Mouse (Mus musculus): Measurements from ENCODE around the gene Brca1.
"Not testable (repeated sequence)": the region's sequence is repeated elsewhere in the genome, so short reads cannot be mapped to it uniquely, and the experiment has no call there.

The Brca1 gene

DNA sequence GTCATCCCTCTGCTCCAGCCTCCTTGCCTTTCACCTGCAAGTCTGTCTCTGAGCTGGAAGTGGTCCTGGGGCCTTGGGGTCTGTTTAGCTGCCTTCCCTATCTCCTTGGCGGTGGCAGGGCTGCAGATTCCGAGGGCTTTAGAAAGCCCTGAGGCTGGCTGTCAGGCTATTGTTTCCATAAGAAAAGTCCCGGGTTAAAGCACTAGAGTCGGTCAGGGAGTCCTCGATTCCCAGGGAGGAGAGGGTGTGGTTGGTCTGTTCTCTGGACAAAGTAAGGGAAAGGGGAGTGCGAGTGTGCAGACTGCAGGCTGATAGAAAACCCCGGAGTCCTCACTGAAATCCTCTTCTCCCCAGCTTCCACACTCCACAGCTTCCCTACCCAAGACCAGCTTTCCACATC, 81.5 kb downstream of the Brca1 start:
- no peak for DNase-seq (ENCODE audit: low read depth, low spot score)

DNA sequence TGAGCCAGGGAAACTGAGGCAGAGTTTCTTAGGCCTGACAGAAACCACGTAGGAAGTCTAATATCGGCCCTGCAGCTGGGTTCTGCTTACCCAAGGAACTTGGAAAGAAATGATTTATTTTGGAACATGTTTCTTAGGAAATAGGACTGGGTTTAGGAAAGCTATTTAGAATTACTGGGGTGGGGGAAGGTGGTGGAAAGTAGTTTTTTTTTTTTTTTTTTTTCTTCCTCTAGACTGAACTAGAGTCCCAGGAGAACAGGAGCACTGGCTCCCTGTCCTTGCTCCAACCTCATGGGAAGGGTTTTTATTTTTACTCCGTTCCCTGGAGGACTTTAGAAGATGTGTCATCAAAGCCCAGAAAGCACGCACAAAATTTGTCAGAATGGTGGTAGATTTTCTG, 82.6 kb downstream of the Brca1 start:
- no peak for DNase-seq (ENCODE audit: low read depth, low spot score)

DNA sequence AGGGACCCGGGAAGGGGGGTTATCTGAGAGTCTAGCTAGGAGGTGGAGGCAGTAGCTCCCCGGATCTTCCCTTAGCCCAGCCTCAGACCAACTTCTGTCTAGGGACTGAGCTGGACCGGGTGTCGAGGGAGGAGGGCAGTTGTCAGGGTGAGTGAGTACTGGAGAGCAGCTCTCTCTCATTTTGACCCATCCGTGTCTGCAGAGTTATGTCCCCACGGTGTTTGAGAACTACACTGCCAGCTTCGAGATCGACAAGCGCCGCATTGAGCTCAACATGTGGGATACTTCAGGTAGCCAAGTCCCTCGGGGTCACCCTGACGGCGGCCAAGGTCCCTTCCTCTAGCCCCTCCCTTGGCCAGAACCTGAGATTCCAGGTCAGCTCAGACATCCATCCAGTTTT, 83.0 kb downstream of the Brca1 start:
- peak; percentile 23 for DNase-seq (ENCODE audit: low read depth, low spot score)

DNA sequence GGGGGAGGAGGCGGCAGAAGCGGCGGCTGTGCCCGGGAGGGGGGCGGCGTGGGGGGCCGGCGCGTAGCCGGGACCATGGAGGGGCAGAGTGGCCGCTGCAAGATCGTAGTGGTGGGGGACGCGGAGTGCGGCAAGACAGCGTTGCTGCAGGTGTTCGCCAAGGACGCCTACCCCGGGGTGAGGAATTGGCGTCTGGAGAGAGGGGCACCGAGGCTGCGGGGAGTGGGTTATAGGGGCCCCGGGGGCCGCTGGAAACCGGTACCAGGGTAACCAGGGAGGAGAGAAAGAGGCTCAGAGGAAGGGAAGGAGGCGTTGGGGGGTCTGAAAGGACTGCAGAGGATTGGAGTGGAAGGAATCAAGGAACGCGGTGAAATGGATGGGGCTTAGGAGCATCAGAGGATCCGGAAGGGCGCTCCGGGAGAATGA, 83.5 kb downstream of the Brca1 start:
- DNase-seq (ENCODE audit: low read depth, low spot score), result no peak

DNA sequence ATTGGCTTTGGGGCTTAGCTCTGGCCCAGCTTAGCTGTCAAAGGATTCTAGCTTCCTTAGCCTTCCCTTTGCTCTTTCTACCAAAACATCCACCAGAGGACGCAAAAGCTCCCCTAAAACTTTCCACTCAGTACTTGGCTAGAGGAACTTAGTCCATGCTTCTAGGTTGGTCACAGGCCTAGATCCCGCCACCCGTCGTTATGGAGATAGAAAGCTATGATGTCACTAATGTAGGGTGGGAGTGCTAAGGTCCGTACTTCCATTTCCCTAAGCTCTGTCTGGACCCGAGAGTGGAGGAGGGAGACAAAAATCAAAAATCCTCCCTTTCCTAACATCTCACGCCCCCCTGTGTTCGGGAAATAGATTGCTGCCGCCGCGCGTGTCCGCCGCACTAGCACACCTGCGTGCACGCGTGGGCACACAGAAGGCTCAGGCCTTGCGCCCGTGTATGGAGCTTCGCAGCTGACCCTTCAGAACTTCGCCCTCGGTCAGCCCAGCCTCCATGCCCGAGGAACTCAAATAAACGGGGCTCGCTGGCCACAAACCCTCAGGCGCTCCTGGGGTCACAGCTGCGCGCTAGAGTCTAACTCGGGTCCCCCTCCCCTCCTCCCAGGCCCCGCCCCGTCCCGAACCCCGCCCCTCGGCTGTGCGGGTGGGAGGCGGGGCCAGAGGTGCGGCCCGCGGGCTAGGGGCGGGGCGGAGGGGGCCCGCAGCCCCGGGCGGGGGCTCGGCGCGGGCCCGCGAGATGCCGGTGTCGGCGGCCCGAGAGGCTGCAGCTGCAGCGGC, 84.1 kb downstream of the Brca1 start:
- peak; percentile 81 for DNase-seq (ENCODE audit: low read depth, low spot score)

DNA sequence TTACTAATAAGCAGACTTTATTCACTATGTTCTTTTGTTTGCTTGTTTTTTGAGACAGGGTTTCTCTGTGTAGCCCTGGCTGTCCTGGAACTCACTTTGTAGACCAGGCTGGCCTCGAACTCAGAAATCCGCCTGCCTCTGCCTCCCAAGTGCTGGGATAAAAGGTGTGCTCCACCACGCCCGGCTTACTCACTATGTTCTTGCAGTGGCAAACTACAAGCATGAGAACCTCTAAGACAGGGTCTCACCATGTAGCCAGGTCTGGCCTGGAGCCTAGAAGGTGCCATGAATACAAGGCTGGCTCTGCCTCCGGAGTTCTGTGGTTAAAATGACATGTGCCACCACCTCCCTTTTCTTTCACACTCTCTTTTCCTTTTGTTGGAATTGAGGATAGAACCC, 85.2 kb downstream of the Brca1 start:
- not testable (repeated sequence) for DNase-seq (ENCODE audit: low read depth, low spot score)

DNA sequence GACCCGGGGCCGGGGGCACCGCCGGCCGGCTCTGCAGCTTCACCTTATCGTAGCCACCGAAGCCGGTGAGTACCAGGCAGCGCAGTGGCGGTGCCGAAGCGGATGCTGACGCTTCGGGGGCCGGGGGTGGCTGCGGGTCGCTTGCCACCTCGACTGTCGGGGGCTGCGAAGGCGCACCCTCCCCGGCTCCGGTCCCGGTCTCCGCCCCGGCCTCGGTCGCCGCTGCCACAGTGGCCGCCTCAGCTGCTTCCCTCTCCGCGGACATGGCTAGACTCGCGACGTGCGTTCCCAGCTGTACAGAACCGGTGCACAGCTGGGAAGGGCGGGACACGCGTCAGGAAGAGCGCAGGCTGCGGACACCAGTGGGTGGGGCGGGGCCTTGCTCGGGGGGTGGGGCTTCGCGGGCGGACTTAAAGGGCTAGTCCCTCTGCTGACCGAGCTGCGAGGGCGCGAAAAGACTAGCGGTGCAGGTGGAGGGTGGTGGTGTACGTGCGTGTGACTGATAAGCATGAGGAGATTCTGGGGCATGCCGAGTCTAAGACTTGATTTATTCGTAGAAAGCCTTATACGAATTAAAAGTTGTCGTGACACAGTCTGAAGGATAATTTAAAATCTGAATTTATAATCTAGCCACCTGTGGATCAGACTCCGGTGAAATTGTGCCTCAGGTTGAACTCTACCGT, 85.7 kb downstream of the Brca1 start, which contains the start of gene Vat1:
TSS of gene Vat1 (minus strand) at position 362 of the 683 bp plus-strand sequence.
- DNase-seq (ENCODE audit: low read depth, low spot score), result peak; percentile 76

DNA sequence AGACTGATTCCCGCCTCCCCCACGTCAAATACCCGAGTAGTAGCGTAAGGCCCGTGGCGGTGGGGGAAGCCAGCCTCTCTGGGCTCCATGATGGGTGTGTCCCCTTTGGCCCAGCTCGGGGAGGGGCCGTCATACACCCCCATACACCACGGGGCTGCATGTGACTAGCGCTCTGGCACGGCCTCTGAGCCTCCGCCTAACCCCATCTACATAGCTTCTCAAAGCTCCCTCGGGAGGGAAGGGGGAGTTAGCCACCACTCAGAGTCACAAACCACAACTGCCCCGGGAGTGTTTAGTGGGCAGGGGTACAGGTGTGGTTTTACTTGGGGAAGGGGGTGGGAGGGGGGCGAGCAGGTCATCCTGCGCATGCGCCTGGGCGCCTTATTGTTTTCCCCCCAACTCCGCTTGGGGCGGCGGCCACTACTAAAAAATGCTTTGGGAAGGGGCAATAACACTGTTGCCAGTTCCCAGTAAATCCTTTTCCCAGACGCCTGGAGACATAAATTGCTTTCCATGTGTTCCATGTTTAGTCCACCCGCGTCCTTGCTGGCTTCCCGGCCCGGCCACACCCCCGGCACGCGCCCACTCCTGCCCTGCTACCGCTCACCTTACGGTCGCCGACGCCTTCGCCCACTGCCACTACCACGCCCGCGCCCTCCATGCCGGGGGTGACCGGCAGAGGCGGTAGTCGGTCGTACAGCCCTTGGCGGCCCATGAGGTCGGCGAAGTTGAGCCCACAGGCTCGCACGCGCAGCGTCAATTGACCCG, 86.5 kb downstream of the Brca1 start:
- DNase-seq (ENCODE audit: low read depth, low spot score), result peak; percentile 70

DNA sequence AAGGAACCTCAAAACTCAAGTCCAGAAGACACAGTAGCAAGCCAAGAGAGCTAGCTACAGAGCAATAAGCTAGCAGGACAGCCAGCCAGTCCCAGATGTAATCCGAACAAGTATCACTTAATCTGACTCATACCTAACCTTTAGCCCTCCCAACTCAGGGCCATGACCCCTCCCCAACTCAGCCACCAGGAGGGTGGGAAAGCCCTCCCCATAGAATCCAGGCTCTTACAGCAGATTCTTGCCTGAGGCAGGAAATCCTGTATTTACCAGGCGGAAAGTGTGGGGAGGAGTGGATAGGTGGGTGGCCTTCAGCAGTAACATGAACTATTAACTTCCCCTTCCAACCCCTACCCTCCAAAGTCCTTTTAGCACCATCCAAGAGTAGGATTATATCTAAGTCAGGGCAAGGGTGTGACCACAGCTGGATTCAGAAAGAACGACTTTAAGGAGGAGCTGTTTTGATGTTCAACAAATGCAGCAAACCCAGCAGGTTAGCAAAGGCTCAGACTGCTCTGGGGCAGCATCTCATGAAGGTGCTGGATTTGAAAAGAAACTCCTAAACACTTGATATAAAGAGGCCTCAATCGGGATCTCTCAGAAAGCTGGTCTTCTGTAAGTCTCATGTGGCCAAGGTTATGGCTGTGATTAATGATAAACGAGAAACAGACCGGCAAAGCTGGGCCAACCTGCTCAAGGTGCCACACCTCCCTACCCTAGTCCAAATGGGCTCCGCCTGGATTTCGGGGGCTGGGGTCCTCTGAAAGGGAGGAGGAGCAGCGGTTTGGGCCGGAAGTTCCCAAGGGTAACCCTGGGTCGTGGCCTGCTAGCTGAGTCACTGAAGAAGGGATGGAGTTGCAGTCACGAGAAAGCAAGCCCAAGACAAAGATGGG, 87.3 kb downstream of the Brca1 start, which contains the start of gene Rnd2:
TSS of gene Rnd2 (plus strand) at position 789 of the 890 bp plus-strand sequence.
- DNase-seq (ENCODE audit: low read depth, low spot score), result peak; percentile 20

DNA sequence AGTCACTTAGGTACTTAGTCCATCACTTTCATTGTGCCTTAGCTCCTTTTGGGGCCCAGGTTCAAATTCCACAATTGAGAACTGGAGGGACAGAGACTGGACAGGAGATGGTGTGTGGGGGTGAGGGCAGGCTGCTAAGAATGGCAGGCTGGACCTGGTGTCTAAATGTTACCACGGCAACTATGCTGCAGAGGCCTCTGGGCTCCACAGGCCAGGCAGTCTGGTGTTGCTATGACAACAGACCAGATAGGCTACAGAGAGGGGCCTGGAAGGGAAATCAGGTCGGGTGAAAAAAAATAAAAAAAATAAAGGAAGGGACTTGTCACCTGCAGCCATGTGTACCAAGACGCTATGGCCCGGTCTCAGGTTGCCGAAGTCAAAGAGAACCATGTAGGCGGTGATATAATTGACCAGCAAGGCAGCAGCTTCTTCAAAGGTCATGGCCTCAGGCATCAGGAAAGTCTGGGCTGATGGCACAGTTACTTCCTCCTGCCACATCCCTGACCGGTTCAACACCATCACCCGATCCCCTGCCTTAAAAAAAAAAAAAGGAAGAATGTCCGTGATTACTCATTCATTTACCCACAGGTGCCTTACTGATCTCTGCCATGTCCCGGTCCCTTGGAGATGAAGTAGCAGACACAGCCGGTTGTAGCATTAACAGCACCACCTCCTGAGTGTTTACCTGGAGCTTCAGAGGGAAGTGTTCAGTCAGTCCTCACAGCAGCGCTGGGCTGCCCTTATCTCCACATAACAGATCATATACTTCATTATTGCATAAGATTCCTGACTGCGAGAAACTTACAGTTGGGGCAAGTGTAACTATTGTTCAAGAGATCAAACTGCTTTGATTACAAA, 88.9 kb downstream of the Brca1 start:
- DNase-seq (ENCODE audit: low read depth, low spot score), result no peak

DNA sequence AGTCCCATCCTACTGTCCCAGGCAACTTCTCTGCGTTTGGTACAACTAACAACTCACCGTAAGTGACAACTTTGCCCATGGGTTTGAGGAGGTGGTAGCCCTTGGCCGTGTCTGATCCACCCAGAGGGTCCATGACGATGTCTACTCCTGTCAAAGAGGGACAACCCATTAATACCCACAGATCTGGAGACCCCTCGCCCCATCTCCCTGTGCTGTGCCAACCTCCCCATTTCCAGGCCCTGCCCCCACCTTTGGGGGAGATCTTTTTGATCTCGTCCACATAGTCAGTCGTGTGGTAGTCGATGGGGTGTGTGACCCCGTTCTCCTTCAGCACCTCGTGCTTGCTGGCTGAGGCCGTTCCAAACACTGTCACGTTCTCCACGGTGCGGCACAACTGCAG, 89.6 kb downstream of the Brca1 start:
- no peak for DNase-seq (ENCODE audit: low read depth, low spot score)

DNA sequence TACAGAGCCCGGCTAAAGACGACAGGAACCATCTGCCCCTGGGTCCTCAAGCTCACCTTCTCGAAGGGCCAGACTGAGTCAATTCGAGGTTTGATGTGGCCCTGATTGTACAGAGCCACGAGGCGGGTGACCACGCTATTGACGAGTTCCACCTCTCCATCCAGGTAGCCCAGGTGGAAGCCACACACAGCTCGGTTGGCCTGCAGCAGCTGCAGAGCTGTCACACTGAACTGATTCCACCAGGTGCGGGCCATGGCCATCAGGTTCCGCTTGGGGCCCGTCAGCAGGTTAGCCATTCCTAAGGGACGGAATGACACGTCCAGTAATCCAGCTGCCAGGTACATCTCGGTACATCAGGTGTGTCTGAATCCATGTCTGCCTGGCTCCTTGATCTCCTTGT, 91.4 kb downstream of the Brca1 start:
- no peak for DNase-seq (ENCODE audit: low read depth, low spot score)

DNA sequence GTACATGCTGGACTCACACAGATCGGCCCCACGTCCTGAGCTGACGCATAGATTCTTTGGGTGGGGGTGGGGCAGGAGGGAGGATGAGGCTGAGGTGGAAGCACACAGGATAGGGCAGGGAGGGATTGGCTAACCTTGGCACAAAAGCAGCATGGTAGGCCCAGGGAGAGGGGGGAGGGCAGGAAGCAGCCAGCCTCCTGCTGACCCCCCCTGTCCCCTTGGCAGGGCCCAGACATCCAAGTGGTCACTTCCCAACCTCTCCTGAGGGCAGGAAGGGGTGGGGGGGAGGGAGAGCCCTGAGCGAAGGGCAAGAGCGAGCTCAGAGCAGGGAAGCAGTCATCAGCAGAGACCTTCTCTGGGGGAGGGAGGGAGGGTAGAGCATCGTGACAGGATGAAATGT, 92.0 kb downstream of the Brca1 start:
- no peak for DNase-seq (ENCODE audit: low read depth, low spot score)

DNA sequence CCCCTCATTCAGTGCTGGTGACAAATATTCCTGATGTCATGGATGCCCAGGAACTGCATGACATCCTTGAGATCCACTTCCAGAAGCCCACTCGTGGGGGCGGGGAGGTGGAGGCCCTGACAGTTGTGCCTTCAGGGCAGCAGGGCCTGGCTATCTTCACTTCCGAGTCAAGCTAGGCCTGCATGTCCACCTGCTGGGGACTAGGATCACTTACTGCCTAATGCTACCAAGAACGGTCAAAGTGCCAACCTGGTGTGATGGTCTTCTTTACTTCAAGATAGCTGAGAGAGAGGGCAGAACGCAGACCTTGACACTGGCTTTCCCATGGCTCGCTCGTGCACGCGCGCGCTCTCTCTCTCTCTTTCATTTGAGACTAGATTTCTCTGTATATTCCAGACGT, 93.5 kb downstream of the Brca1 start:
- no peak for DNase-seq (ENCODE audit: low read depth, low spot score)

DNA sequence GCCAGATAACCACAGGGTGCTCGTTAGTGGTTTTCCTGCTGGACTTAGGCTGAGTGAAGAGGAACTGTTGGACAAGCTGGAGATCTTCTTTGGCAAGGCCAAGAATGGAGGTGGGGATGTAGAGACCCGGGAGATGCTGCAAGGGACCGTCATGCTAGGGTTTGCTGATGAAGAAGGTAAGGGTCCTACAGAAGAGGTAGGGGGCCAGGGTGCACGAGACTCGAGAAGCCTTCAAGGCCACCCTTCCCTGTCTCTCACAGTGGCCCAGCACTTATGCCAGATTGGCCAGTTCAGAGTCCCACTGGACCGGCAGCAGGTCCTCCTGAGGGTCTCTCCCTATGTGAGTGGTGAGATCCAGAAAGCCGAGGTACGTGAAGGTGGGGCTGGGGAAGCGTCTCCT, 94.1 kb downstream of the Brca1 start:
- DNase-seq (ENCODE audit: low read depth, low spot score), result no peak

DNA sequence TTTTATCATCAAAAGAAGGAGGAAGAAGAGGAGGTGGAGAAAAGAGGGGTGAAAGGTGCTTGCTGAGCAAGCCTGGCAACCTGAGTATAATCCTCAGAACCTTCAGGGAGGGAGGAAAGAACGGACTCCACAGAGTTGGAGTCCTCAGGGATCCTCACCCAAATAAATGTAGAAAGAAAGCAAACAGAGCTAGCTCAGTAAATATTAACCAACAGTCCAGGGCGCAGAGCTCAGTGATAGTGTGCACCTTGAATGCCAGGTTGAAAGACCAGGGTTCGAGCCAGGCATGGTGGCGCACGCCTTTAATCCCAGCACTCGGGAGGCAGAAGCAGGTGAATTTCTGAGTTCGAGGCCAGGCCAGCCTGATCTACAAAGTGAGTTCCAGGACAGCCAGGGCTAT, 96.1 kb downstream of the Brca1 start:
- DNase-seq (ENCODE audit: low read depth, low spot score), result no peak

DNA sequence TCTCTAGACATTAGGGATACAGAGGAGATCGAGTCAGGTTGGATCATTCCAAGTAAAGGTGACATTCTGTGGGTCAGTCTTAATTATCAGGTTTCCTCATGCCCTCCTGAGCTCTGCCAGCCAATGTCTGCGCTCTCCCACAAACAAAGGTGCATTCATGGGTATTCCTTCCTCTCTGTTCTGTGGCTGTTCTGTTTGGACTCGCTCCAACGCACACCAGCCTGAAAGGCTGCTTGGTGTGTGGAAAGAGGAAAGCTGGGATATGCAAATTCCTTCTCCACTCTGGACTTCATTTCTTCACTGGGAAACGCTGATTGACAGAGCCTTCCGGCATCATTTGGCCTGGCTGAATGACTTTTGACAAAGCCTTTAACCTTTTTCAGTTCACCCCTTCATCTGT, 97.1 kb downstream of the Brca1 start:
- DNase-seq (ENCODE audit: low read depth, low spot score), result no peak

DNA sequence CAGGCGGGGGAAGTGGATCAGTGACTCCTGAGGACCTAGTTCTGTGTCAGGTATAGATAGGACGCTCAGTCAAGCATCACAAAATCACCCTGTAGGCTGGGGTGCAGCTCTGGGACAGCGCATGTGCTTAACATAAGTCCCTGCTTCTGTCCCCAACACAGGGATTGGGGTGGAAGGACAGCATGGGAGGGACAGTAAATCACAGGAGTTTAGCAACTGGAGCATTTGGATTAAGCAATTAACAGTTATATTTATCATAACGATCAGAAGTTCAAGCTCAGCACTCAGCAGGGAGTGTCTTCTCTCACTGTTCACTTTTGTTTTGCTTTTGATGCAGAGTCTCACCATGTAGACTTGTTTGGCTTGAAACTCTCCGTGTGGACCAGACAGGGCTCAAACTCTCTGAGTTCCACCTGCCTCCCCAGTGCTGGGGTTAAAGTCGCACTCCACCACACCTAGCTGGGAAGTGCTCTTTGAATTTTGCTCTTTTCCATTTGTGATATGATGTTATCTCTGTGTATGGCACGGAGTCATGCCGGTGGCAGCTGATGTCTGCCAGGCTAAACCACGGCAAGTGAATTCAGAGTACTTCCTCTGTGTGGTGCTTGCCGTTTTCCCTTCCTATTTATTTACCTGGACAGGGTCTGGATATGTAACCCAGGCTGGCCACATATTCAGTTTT, 99.5 kb downstream of the Brca1 start:
- DNase-seq (ENCODE audit: low read depth, low spot score), result no peak

DNA sequence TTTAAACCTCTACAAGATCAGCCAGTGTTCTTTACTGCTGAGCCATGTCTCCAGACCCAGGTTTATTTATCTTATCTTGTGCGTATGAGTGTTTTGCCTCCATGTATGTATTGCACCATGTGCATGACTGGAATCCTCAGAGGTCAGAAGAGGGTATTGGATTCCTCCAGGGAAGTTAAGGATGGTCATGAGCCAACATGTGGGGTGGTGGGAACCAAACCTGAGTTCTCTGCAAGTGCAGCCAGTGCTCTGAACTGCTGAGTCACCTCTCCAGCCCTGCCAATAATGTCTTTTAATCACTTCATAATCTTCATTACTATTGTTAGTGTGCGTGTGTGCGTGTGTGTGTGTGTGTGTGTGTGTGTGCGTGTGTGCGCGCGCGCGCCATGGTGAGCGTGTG, 100.2 kb downstream of the Brca1 start:
- no peak for DNase-seq (ENCODE audit: low read depth, low spot score)

DNA sequence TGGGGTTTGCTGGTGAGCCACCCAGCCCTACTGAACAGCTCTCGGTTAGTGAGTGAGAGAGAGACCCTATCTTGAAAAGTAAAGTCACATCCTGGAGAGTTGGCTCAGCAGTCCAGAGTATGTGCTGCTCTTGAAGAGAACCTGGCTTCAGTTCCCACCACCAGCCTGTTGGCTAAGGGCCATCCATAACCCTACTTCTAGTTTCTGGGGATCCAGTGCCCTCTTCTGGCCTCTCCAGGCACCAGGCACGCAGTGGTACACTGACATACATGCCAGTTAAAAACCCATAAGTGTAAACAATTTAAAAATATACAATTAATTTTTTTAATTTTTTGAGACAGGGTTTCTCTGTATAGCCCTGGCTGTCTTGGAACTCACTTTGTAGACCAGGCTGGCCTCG, 101.4 kb downstream of the Brca1 start:
- DNase-seq (ENCODE audit: low read depth, low spot score), result peak; percentile 62

All from CD4-positive, CD25-positive, alpha-beta regulatory T cell, adult 2 months (primary cell).